Mouse (Mus musculus) right cerebral cortex, postnatal 4 days (tissue): Measurements from ENCODE around the gene Ppp2ca.
A peak's percentile ranks its signal among the peaks of the same experiment; 100 is the strongest.

Experiments used
- DNase-seq: peaks from one replicate; pipeline ENCODE4 v3.0.0-alpha.2; 2022

Gene Ppp2ca

GRCm38 (mm10) chr11:52098398-52098946 lies at the start of gene Ppp2ca:
Ppp2ca (plus strand) TSS chr11:52098681.
- peak; percentile 96 for DNase-seq

GRCm38 (mm10) chr11:52053371-52053770 lies 45.1 kb upstream of the Ppp2ca start:
- DNase-seq, result no peak

GRCm38 (mm10) chr11:52054728-52055127 lies 43.8 kb upstream of the Ppp2ca start:
- no peak for DNase-seq

GRCm38 (mm10) chr11:52056198-52056597 lies 42.3 kb upstream of the Ppp2ca start:
- no peak for DNase-seq

- no peak for DNase-seq
These were observed 39.5 kb upstream of the Ppp2ca start for GRCm38 (mm10) chr11:52059001-52059400.

- no peak for DNase-seq
These were observed 38.2 kb upstream of the Ppp2ca start for GRCm38 (mm10) chr11:52060315-52060714.

- DNase-seq, result no peak
These were observed 36.1 kb upstream of the Ppp2ca start for GRCm38 (mm10) chr11:52062406-52062805.

- no peak for DNase-seq
These were observed 34.1 kb upstream of the Ppp2ca start for GRCm38 (mm10) chr11:52064398-52064797.

- no peak for DNase-seq
These were observed 32.6 kb upstream of the Ppp2ca start for GRCm38 (mm10) chr11:52065841-52066240.

GRCm38 (mm10) chr11:52071768-52072167 lies 26.7 kb upstream of the Ppp2ca start:
- DNase-seq, result no peak

GRCm38 (mm10) chr11:52073528-52074170 lies 24.8 kb upstream of the Ppp2ca start:
- DNase-seq, result no peak

- DNase-seq, result no peak
These were observed 23.6 kb upstream of the Ppp2ca start for GRCm38 (mm10) chr11:52074626-52075470.

GRCm38 (mm10) chr11:52075794-52076633 lies 22.5 kb upstream of the Ppp2ca start:
- no peak for DNase-seq

GRCm38 (mm10) chr11:52076742-52077352 lies 21.6 kb upstream of the Ppp2ca start:
- no peak for DNase-seq

- DNase-seq, result no peak
These were observed 20.5 kb upstream of the Ppp2ca start for GRCm38 (mm10) chr11:52077939-52078338.

GRCm38 (mm10) chr11:52079978-52080377 lies 18.5 kb upstream of the Ppp2ca start:
- no peak for DNase-seq

GRCm38 (mm10) chr11:52080656-52081055 lies 17.8 kb upstream of the Ppp2ca start:
- no peak for DNase-seq

GRCm38 (mm10) chr11:52085857-52086203 lies 12.7 kb upstream of the Ppp2ca start:
- peak; percentile 13 for DNase-seq

GRCm38 (mm10) chr11:52086204-52086864 lies 12.1 kb upstream of the Ppp2ca start:
- DNase-seq, result peak; percentile 61

GRCm38 (mm10) chr11:52089291-52089690 lies 9.2 kb upstream of the Ppp2ca start:
- DNase-seq, result no peak

GRCm38 (mm10) chr11:52091261-52091660 lies 7.2 kb upstream of the Ppp2ca start:
- no peak for DNase-seq

- no peak for DNase-seq
These were observed 3.9 kb upstream of the Ppp2ca start for GRCm38 (mm10) chr11:52094568-52094967.
